ENCODE assay signal across 14 mouse cellular contexts in the genomic region with DNA sequence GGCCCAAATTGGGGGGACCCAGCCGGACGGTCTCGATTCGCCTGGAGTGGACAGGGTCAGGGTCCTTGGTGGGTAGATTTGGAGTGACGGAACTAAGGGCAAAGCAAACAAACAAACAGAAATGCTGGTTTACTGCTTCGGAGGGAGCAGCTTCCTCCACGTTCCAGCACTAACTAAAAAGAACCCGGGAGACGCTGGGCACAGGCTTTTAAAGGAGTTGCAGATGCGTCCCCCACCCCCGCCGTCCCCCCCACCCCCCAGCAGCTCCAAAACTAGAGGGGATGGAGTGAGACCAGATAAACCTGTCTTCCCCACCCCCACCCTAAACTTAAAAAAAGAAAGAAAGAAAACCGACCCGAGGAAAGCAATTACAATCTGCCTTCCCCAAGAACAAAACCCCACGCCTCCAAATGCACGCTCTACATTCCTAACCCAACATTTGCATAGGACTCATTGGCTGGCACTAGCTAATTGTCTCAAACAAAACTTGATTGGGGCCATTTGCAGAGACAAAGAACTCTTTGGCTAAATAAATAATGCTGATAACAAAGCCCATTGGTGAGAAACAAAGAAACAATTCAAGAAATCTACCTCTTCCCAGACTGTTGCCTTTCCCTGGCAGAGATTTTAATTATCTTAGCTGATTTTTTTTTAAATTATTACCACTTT. TPM values are rescaled to one million over a fixed set of nuclear protein-coding genes. Genes with fewer than 3 reads are reported as not detected.
DNase-seq lines count a peak whose midpoint lies in the region; ATAC-seq and TF ChIP-seq lines count a peak whose summit lies in the region.
"Had no signal": no experiment of that assay in that cellular context is flagged by ENCODE, and none has a peak within 500 bp of the region (broad histone marks: within the 10 kb centered on the region; RNA-seq: fewer than 3 reads in every experiment).

No protein-coding gene starts in this region.

- no peak for ATAC-seq in embryonic facial prominence, embryonic 15.5 days (ENCODE audit: insufficient number of reproducible peaks, low FRiP score, low TSS enrichment, low read depth)
- ATAC-seq in hindbrain, embryonic 13.5 days (ENCODE audit: low FRiP score), result no peak
- no peak for ATAC-seq in midbrain, postnatal 0 days (ENCODE audit: low FRiP score)

- H3K27ac ChIP-seq in embryonic facial prominence, embryonic 15.5 days (replicated peaks), result no peak overlapping the region
- no peak overlapping the region for H3K27ac ChIP-seq in hindbrain, embryonic 13.5 days
- peak overlapping the region; percentile 69 for H3K27ac ChIP-seq in midbrain, postnatal 0 days (ENCODE audit: low read depth, low read length)
- H3K27ac ChIP-seq: left cerebral cortex, adult 2 months; stomach, postnatal 0 days had no signal

- TF ChIP-seq CTCF in midbrain, postnatal 0 days (IDR thresholded peaks at IDR 0.05), result no peak

- peaks cover 90% of the 10 kb centered on the region for H3K27me3 ChIP-seq in embryonic facial prominence, embryonic 15.5 days
- H3K27me3 ChIP-seq in hindbrain, embryonic 13.5 days, result peaks cover 95% of the 10 kb centered on the region
- H3K27me3 ChIP-seq in midbrain, postnatal 0 days (ENCODE audit: insufficient read depth, low read length), result peaks cover 21% of the 10 kb centered on the region

- peak overlapping the region; percentile 12; the same call in 1 of the 2 replicates for H3K4me3 ChIP-seq in embryonic facial prominence, embryonic 15.5 days (replicated peaks)
- peak overlapping the region; percentile 4 for H3K4me3 ChIP-seq in hindbrain, embryonic 13.5 days
- peak overlapping the region; percentile 43 for H3K4me3 ChIP-seq in midbrain, postnatal 0 days (ENCODE audit: low read depth, low read length)
- H3K4me3 ChIP-seq: left cerebral cortex, adult 2 months had no signal

- DNase-seq in embryo, embryonic 9.5 days (ENCODE audit: extremely low spot score), result peak; percentile 33
- DNase-seq in embryo, embryonic 10 days (ENCODE audit: low spot score), result no peak
- no peak for DNase-seq in midbrain, postnatal 0 days (ENCODE audit: low spot score)
- DNase-seq in testis, postnatal 10 days (ENCODE audit: low spot score), result no peak
- no peak for DNase-seq in right cerebral cortex, postnatal 36 days (ENCODE audit: low spot score in 2 of 2)
- DNase-seq in kidney, postnatal 36 days, result no peak
- DNase-seq: kidney, postnatal 10 days; lung, postnatal 14 days had no signal

- H3K9me3 ChIP-seq in embryonic facial prominence, embryonic 15.5 days (replicated peaks), result no peaks in the 10 kb centered on the region
- no peaks in the 10 kb centered on the region for H3K9me3 ChIP-seq in hindbrain, embryonic 13.5 days
- no peaks in the 10 kb centered on the region for H3K9me3 ChIP-seq in midbrain, postnatal 0 days (ENCODE audit: low read length)

- H3K36me3 ChIP-seq in embryonic facial prominence, embryonic 15.5 days, result no peaks in the 10 kb centered on the region
- H3K36me3 ChIP-seq in hindbrain, embryonic 13.5 days, result no peaks in the 10 kb centered on the region
- no peaks in the 10 kb centered on the region for H3K36me3 ChIP-seq in midbrain, postnatal 0 days (ENCODE audit: insufficient read depth, low read length)

- 2% methylated on average over 16 of the region's 16 CpGs for WGBS in embryonic facial prominence, embryonic 15.5 days
- WGBS in hindbrain, embryonic 13.5 days, result 2% methylated on average over 16 of the region's 16 CpGs
- WGBS in midbrain, postnatal 0 days, result 2% methylated on average over 16 of the region's 16 CpGs

- H3K4me2 ChIP-seq in embryonic facial prominence, embryonic 15.5 days (replicated peaks), result 0 out of 2 replicates have a peak overlapping the region, but pooled peaks have one; percentile 4
- peak overlapping the region; percentile 2; the same call in 1 of the 2 replicates for H3K4me2 ChIP-seq in hindbrain, embryonic 13.5 days
- H3K4me2 ChIP-seq in midbrain, postnatal 0 days (ENCODE audit: low read depth, low read length, poor library complexity, severe bottlenecking), result peak overlapping the region; percentile 51
- H3K4me2 ChIP-seq: liver, embryonic 11.5 days had no signal

- H3K9ac ChIP-seq in embryonic facial prominence, embryonic 15.5 days, result no peak overlapping the region
- peak overlapping the region; percentile 3; the same call in 1 of the 2 replicates for H3K9ac ChIP-seq in hindbrain, embryonic 13.5 days
- peak overlapping the region; percentile 59 for H3K9ac ChIP-seq in midbrain, postnatal 0 days (replicated peaks; ENCODE audit: low read length, poor library complexity, severe bottlenecking)

- H3K4me1 ChIP-seq in embryonic facial prominence, embryonic 15.5 days, result peaks cover 22% of the 10 kb centered on the region; the same call in 1 of the 2 replicates
- peaks cover 17% of the 10 kb centered on the region; the same call in 1 of the 2 replicates for H3K4me1 ChIP-seq in hindbrain, embryonic 13.5 days (replicated peaks)
- H3K4me1 ChIP-seq in midbrain, postnatal 0 days (ENCODE audit: insufficient read depth, low read length), result no peaks in the 10 kb centered on the region

RNA-seq across cellular contexts. Expression of a gene that starts 10.9 kb away (rescaled TPM):
- polyA plus RNA-seq in embryonic facial prominence, embryonic 15.5 days (2015; fragmentation: Nextera tagmentation; extraction: Ambion mirVana), result 7.4 and 9.7 TPM in 2 replicates
- polyA plus RNA-seq in hindbrain, embryonic 13.5 days (2015; fragmentation: Nextera tagmentation; extraction: Ambion mirVana), result 22.8 and 24.1 TPM in 2 replicates
- 90.3 and 93.2 TPM in 2 replicates for total RNA-seq in midbrain, postnatal 0 days (2014; rRNA removed)
- polyA plus RNA-seq in midbrain, postnatal 0 days (2015; fragmentation: Nextera tagmentation; extraction: Ambion mirVana), result 61.2 and 62.0 TPM in 2 replicates
- total RNA-seq: adrenal gland, adult 18-20 months had no signal
- polyA plus RNA-seq: liver, embryonic 11.5 days; stomach, postnatal 0 days had no signal
